Mouse (Mus musculus): ENCODE results near the gene Zdhhc12.
"Not testable (repeated sequence)": the region's sequence is repeated elsewhere in the genome, so short reads cannot be mapped to it uniquely, and the experiment has no call there.

Gene Zdhhc12

DNA sequence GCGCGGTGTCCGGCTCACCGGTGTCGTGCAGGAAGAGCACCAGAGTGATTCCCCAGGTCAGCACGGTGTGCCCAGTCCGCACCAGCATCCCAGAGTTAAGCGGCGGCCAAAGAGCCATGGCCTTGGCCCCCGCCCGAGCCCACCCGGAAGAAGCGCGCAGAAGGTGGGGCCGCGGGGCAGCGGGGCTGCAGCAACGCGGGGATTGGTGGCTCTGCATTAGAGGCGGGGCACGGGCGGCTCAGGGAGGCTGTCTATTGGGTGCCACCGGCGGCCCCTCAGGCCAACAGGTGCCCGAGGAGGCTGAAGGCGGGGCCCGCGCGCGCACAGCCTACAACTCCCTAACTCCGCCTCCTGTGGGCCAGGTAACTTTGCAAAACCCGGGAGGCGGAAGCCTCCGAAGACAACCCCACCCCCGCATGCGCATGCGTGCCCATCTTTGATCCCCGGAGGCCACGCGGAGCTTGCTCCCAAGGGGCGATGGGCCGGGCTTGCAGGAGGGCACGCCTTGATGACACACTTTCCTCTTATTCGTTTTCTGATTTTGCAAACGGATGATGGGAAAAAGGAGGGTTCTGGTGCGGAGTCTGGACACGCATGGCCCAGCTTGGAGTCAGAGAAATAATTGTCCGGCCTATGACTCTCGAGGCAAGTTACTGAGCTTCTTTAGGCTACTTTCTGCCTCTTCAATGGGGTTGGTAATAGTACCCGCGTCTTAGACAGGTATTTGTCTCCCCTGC lies at the start of gene Zdhhc12:
Gene Zdhhc12 (minus strand): TSS at position 178 of the 737 bp plus-strand sequence.
- DNase-seq, result peak; percentile 99 to 100

DNA sequence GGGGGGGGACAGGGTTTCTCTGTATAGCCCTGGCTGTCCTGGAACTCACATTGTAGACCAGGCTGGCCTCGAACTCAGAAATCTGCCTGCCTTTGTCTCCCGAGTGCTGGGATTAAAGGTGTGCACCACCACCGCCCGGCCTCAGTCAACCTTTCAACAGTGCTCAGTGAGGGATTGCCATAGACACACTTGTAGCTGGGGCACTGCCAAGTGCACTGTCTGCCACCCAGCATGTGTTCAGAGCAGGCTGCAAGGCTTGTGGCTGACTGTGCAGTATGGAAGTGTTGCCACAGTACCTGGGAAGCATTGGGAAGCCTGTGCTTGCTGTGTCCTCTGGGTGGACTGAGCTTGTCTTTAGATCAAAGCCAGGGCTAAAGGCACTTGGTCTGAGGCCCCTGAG lies 46.6 kb upstream of the Zdhhc12 start:
- not testable (repeated sequence) for DNase-seq

DNA sequence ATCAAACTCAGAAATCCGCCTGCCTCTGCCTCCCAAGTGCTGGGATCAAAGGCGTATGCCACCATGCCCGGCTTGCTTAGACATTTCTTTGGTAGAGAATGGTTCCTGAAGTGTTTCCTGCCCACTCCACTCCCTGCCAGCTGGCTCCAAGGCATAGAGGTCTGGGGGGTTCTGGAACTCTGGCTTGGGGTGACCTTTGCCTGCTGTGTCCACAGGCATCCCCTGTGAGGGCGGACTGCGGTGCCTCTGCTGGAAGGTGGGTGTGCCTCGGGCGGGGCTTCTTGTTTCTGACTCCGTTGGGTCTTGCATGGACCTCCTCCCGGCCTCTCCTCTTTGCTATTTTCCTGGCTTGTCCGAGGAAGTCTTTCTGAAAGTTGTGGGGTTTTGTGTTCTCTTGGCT lies 43.0 kb upstream of the Zdhhc12 start:
- no peak for DNase-seq

DNA sequence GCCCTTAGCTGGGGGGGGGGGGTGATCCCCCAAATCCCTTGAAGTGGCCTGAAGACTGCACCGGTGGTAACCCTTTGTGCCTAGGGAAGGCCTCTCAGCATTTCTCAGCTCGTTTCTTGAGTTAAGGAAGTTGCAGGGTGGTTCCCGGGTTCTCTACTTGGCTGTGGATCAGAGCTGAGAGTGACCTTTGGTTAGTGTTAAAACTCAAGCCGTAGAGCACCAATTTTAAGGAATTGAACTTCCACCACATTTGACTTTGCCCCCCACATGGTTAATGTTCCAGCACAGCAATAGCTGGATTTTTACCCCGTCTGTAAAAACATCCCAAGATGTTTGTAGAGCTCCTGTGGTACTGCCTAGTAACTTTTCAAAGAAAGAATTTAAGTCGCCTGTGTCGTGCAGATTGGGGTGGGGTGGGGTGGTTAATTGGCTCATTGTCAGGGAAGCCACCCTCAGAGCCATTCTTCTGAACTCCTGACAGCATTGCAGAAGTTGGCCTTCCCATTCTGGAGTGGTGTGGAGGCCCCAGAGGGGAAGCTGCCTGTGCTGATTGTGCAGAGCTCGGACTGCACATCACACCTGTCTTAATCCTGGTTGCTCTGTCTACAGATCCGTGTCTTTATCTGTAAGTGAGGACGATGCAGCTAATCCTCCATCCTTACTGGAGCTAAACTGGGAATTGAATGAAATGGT lies 41.6 kb upstream of the Zdhhc12 start:
- no peak for DNase-seq

DNA sequence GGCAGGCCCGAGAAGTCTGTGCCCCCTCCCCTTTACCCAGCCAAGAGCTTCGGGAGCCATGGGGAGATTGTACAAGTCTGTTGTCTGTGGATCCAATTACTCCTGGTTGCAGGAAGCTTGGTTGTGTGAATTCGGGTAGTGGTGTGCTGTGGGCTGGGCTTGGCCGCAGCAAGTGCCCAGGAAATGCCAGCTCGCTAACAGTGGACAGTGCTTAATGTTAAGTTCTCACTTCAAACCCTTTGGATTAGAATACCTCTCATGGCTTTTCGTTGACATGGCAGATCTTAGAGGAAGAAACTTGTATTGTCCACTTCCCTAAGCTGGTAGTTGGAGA lies 40.9 kb upstream of the Zdhhc12 start:
- DNase-seq, result no peak

DNA sequence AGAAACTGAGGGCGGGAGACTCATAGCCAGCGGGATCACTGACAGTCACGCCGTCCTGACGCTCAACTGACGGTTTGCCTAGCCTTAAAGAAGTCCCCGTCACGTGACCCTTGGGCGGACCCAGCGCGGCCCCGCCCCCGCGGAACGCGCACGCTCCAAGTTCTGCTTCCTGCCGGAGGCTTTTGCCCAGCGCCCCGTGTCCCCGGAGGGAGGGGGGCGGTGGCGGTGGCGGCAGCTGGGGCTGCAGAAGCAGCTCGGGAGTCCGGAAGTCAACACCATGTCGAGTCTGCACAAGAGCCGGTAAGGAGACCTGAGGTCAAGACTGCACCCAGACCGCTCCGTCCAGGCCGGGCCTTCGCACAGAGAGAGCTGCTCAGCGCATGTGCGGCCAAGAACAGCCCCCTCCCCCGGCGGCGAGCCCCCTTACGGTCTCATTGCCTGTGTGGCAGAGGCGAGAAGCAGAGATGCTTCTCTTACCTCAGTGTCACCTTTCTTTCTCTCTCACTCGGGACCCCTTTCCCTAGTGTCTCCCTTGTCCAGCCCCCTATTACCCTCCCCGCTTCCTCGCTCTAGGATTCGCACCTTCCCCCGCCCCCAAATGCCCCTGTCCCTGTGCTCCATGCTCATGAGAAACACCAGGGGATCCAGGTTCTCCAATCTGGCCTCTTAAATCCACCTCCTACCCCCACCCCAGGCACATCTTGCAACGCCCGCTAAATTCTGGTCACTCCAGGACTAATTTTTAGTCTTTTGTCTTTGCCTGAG lies 40.3 kb upstream of the Zdhhc12 start, which contains the start of gene Tbc1d13:
Gene Tbc1d13 (plus strand): TSS at position 134 of the 765 bp plus-strand sequence.
- DNase-seq, result peak; percentile 98 to 99

DNA sequence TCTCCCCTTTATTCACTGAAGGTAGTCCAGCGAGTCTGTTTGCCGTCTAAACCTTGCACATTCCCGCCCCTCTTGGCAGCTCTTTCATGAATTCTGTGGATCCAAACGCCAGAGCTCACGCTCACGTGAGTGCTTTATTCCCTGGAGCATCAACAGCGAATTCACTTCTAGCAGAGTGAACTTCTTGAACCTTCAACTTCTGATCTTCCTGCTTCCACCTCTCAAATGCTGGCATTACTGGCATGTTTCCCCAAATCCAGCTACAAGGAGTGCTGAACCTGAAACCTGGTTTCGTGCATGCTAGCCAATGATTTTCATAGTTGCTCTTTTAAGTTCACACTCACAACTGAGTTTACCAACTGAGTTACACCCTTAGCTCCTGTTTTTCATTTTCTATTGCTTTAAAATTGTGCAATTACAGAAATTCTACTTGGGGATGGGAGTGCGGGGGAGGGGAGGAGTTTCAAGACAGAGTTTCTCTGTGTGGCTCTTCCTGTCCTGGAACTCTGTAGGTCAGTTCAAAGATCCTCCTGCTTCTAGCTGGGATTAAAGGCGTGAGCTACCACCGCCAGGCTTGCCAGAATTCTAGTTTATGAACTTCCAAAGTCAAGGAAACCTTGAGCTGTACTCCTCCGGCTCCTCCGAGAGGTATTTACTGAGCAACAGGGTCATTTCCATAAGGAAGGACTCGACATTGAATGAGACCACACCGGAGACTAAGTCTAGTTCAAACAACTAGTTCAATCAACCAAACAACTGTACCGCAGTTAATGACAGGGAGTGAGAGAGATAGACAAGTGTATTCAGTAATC lies 39.6 kb upstream of the Zdhhc12 start:
- DNase-seq, result no peak

DNA sequence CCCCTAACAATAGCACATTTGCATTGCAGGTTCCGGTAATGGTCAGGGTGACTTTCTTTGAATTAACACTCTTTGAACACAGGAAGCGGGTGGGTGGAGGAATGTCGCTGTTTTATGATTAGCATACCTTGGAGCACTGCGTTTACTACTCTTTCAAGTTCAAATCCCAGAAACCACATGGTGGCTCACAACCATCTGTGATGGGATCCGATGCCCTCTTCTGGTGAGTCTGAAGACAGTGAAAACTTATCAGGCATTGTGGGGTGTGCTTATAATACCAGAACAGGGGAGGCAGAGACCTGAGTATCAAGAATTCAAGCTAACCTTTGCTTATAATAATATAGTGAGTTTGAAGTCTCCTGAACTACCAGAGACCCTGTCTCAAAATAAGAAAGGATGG lies 37.8 kb upstream of the Zdhhc12 start:
- DNase-seq, result not testable (repeated sequence)

DNA sequence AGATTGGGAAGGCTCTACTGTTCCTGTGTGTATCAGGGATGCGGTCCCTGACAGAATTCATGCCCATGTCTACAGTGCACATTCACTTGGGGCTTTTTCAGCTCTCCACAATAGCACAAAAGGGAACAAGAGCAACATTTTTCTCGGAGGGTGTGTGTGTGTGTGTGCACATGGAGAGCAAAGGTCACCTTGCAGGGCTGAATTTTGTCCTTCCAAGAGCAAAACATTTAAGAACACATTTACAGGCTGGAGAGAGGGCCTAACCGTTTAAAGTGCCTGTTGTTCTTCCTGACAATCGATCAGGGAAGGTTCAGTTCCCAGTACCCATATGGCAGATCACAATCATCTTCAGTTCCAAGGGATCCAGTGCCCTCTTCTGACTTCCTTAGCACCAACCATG lies 36.7 kb upstream of the Zdhhc12 start:
- DNase-seq, result no peak

DNA sequence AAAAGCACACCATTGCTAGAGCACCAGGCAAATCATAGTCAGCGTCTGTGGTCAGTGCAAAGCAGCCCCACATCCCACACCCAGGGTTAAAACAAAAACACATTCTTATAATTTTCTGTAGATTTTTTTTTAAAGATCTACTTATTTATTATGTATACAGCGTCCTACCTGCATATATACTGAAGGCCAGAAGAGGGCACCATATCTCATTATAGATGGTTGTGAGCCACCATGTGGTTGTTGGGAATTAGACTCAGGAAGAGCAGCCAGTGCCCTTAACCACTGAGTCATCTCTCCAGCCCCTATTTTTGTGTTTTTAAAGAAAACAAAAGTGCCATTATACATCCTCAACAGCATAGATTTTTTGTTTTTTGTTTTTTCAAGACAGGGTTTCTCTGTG lies 35.3 kb upstream of the Zdhhc12 start:
- DNase-seq, result no peak

DNA sequence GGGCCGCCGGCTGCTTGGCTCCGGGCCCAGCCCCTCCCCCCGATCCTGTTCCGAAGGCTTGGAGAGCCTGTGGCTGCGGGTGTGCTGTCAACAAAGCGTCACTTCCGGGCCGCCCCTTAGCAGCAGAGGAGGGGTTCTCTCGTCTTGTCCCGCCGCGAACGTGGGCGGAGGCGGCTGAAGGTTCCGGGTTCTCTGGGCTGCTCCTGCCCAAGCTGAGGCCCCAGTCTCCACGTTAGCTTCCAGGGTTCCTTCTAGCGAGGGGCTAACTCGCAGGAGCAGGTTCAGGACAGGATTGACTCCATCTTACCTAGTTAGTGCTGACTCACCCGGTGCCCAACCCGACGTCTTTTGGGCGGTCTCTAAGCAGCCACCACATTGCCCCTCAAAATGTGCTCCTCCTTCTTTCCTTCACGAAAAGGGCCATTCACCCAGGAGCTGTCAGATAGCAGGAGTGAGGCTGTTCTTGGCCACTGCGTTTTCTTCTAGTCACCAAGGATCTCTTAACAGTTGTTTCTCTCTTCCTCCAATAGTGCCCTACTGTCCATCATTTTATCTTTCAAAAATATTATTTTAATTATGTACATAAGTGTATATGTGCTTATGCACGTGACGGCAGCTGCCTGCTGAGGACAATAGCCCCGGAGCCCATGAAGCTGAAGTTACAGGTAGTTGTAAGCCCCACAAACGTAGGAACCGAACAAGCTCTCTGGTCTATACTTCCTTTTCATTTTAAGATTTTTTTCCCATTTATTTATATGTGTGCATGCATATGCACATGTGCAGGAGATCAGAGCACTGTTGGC lies 31.2 kb upstream of the Zdhhc12 start, which contains the start of gene Zer1:
Gene Zer1 (minus strand): TSS at position 114 of the 803 bp plus-strand sequence.
- DNase-seq, result peak; percentile 87 to 90

DNA sequence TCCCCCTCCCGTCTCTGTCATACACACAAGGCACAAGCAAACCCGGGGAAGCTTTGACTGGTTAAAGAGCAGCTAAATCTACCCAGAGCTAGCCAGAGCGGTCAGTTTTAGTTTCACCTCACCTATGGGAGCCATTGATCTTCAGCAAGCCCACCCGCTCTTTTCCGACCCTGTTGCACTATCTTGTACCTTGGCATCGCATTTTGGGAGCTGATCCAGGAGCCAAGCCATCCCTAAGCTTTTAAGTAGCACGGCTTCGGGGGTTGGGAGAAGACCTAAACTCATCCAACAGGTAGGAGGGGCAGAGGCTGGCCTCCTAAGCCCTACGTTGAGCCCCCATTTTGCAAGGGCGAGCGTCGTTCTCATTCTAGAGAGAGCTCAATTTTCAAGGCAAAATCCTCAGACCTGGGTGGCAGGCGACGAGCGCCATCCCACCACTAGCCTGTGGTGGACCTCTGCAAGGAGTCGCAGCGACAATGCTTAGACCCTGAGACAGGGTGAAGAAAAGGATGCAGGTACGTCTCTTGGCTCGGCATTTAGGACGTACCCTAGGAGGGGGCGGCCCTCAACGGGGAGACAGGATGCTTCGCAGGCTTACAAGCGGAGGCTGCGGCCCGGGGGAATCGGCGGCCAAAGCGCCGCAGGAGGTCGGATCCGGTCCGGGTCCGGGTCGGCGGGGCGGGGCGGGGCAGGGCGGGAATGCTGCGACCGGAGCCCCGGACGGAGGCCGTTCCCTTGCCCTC lies 30.5 kb upstream of the Zdhhc12 start:
- no peak for DNase-seq

DNA sequence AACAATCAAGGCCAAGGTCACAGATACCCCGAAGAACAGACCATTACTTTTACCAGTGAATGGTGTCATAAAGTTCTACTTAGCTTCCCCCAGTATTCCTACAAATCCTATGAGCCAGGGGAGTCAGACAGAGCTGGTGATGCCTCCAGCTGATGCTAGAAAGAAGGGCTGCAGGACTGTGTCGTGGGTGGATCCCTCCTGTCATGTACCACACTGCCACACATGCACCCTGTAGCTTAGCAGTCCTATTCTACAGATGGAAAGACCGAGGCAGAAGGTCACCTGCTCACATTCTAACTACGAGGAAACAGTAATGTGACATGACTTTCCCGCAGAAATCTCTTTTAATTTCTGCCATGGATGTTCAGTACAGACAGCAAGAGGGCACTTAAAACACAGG lies 29.3 kb upstream of the Zdhhc12 start:
- no peak for DNase-seq

DNA sequence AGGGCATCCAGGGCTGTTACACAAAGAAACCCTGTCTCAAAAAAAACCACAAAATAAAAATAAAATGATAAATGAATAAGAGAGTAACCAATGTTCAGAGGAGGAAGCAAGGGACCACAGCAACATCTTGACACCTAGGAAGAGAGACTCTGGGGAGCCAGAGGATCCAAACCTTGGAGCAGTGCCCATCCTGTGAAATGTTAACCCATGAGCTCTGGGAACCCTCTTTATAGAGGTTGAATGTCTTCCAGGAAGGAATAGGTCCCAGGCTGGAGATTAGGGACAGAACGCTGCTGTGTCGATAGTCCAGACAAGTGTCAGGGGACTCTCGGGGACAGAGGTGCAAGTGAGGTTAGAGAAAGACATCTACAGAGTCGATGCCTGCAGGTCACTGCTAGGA lies 26.8 kb upstream of the Zdhhc12 start:
- DNase-seq, result no peak

DNA sequence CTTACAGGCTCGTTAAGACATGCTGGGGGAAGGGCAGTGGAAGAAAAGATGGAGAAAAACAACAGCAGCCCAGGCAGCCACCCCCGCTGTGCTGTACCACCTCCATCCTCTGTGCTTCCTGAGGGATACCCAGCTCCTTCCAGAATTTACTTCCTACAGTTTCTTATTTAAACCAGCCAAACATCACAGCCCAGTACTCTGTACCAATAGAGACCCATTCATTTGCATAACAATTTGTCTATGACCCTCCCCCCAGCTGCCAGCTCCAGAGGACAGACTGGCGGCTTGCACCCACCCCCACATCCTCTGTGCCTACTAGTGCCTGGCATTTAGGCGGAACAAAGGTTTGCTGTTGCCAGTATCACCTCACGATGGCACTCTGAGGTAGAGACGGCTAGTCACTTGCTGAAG lies 26.2 kb upstream of the Zdhhc12 start:
- DNase-seq, result peak; percentile 47 to 73

DNA sequence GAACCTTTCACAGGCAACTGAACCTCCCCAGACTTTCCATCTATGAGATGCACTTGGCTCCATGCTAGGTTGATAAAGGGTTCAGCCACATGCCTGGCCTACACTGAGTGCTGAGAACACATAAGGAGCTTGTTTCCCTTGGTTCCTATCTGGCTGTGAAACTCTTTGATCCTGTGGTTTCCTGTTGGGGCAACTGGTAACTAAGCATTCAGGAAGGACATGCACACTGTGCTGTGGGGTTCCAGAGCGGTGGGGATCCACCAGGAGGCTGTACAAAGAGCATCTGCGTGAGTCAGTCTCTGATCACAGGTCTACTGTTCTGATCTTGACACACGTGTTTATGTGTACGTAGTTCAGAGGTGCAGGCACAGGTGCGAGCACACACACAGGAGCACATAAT lies 19.1 kb upstream of the Zdhhc12 start:
- no peak for DNase-seq

DNA sequence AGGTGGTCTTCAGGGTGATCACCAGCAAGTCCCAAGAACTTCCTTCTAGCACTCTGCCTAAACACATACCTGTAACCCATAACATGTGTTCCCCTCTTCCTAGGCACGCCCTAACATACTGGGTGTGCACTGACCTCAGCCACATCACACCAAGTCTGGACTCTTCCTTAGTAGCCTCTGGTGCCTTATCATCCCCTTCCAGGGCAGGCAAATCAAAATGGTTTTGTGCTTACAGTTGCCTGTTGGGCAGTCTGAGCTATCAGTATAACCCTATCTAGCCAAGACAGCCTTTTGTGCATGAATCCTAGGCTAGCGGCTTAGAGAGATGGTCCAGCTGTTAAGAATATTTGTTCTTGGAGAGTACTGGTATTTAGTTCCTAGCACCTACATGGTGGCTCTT lies 18.1 kb upstream of the Zdhhc12 start:
- no peak for DNase-seq

DNA sequence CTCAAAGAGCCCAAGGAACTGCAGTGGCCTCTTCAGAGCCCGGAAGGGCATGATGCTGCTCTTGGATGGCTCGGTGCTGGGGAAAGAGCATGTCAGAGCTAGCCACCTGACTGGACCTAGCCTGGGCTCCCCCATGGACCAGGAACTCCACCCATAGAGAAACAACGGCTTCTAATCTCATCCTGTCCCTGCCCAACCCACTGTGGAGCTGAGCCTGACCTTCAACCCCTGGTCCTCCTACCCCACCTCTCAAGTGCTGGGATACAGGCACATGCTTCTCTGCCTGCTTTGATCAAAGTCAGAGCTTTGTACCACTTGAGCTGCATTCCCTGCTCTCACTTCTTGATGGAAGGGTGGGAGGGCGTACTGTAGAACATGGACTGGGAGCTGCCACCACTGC lies 14.8 kb upstream of the Zdhhc12 start:
- DNase-seq, result no peak

DNA sequence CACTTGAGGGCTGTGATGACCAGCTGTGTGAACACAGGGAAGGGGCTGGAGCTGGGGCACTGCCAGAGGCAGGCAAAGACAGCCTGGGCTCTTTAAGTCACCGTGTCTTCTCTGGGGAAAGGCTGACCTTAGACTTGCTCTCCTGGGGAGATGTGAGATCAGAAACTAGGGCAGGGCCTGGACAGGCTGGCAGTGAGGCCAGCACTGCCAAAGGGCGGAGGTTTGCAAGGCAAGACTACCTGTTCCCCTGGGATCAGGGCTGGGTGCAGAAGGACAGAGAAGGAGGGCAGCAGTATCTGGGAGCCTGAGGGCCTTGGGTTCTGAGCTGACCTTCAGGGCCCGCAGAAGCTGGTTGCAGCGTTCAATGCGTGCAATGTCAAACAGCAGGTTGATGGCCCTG lies 14.2 kb upstream of the Zdhhc12 start:
- DNase-seq, result no peak

DNA sequence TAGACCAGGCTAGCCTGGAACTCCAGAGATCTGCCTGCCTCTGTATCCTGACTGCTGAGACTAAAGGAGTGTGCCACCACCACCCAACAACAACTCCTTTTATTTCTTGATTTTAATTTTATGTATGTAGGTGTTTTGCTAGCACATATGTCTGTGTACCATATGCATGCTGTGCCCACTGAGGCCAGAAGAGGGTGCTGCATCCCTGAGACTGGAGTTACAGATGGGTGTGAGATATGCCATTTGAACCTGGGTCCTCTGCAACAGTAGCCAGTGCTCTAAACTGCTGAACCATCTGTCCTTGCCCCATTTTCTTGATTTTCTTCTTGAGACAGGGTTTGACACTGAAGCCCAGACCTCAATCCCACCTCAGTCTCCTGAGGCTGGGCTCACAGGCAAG lies 12.9 kb upstream of the Zdhhc12 start:
- DNase-seq, result peak in 1 of 2 experiments; percentile 34

DNA sequence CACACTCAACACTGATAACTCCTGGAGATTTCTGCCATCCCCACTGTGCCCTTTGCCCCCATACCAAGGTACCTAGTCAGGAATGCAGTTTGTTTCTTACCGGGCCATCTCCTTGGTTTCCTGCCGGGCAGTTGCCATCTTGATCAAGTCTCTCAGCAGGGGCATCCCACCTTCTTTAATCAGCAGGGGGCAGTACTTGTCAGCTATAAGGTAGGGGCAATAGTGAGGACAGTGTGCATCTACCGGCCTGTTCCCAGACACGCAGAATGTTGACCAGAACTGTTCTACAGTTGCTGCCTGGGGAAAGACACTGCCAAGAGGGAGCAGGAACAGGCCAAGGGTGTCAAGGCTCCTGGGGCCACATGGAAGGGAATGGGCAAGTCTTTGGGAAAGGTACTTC lies 6.8 kb upstream of the Zdhhc12 start:
- DNase-seq, result no peak
